Mouse (Mus musculus): ENCODE results near the gene Shisa8. TPM values are rescaled to one million over a fixed set of nuclear protein-coding genes. Genes with fewer than 3 reads are reported as not detected.

The Shisa8 gene
- polyA plus RNA-seq, 1 experiment from 2014 or later, result 1.8 TPM

DNA sequence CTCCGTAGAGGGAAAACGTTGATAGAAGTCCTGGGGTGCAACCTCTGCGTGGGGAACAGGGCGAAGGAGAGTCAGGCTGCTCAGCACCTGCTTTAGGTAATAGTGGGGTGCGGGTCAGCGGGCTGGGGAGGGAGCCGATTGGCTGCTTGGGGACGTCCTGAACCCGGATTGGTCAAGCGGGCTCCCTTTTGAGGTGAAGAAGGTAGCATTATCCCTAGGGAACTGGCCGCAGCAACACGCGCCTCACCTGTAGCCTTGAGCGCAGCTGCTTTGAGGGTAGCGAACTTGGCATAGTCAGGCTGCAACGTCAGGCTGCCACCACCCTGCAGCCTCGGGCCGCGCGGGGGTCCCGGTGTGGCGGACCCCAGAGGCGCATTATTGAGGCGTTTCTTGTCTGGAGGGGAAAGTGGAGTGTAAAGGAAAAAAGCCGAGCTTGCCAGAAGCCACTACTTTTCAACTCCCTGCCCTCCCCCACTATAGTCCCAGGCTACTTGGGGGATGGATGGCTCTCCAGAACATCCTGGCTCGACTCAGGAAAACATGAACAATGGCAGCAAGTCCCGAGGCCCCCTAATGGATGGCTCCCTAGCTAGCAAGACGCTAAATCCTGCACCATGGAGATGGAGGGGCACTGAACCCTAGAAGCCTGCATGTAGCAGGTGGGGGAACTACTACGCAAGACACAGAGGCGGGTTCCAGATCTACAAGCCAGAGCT is 5.0 kb downstream of the Shisa8 start:
- Histone ChIP-seq H3K27ac (no peak overlapping the region), H3K4me1 (replicated peaks) (peaks cover 72% of the 10 kb centered on the region), H3K27me3 (ENCODE audit: insufficient read depth, poor library complexity, severe bottlenecking) (peaks cover 84% of the 10 kb centered on the region), H3K9me3 (no peaks in the 10 kb centered on the region), H3K4me3 (peak overlapping the region; percentile 32), H3K36me3 (peaks cover 42% of the 10 kb centered on the region)
- no peak for DNase-seq (ENCODE audit: low spot score)
- 13% methylated on average over 30 of the region's 30 CpGs for WGBS

DNA sequence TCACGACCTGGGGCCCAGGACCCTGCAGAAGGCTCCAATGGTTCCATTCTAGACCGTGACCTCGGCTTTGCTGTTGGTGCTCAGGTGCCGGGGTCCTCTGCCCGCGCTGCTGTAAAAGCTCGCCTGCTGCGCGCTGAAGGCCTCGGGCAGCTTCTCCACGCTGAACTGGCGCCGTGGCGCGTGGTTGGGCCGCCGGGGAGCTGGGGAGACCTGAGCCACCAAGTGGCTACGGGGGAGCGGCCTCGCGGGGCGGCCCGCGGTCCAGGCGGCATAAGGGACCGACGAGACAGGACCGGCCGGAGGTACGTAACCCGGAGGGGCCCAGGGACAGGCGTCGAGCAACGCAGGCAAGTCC is 5.5 kb downstream of the Shisa8 start:
- Histone ChIP-seq H3K4me1 (replicated peaks) (peaks cover 67% of the 10 kb centered on the region), H3K27ac (no peak overlapping the region), H3K27me3 (ENCODE audit: insufficient read depth, poor library complexity, severe bottlenecking) (peaks cover 78% of the 10 kb centered on the region), H3K4me3 (peak overlapping the region; percentile 32), H3K9me3 (no peaks in the 10 kb centered on the region), H3K36me3 (peaks cover 48% of the 10 kb centered on the region)
- DNase-seq (ENCODE audit: low spot score), result no peak
- 12% methylated on average over 34 of the region's 34 CpGs for WGBS

DNA sequence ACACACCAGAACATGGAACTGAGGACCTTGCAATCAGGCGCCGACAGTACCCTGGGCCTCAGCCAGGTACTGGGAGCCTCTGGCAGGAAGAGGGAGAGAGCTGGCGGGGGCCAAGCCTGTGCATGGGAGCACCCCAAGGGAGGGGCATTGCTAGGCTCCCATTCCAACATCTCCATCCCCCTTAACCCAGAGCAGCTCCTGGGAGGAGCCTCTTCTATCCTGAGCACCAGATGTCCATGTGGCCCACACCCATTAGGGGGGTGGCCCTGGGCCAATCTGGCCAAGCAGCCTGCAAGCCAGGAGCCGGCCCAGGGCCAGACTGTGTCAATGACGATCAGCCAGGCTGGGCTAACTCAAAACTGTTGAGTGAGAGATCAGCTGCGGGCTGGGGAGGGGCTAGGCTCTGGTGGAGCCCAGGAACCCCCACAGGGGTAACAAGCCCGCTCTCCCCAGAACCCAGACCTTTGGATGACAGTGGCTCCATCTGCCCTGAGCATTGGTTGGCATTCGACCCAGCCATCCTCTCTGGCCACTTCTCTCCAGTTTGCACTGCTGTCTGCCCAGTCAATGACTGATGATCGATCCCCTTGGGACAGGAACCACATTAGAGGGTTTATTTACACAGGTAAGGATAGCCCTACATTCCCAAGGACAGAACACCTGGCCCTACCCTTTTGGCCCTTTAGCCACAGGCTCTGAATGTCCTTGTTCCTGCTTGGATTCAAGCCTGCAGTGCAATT is 6.1 kb downstream of the Shisa8 start:
- Histone ChIP-seq H3K27ac (no peak overlapping the region; the same call in 1 of the 2 replicates), H3K9me3 (no peaks in the 10 kb centered on the region), H3K36me3 (peaks cover 53% of the 10 kb centered on the region), H3K4me3 (no peak overlapping the region), H3K27me3 (ENCODE audit: insufficient read depth, poor library complexity, severe bottlenecking) (peaks cover 73% of the 10 kb centered on the region), H3K4me1 (replicated peaks) (peaks cover 61% of the 10 kb centered on the region)
- 60% methylated on average over 9 of the region's 9 CpGs for WGBS
- peak; percentile 39 for DNase-seq (ENCODE audit: low spot score)

- WGBS, result 65% methylated on average over 10 of the region's 10 CpGs
- peak overlapping the region; percentile 71 for H3K27ac ChIP-seq
- H3K4me1 ChIP-seq (replicated peaks), result peaks cover 49% of the 10 kb centered on the region
- no peak for DNase-seq (ENCODE audit: low spot score)
- no peak overlapping the region for H3K4me3 ChIP-seq
- peaks cover 70% of the 10 kb centered on the region for H3K36me3 ChIP-seq
- H3K9me3 ChIP-seq, result no peaks in the 10 kb centered on the region
- peaks cover 56% of the 10 kb centered on the region for H3K27me3 ChIP-seq (ENCODE audit: insufficient read depth, poor library complexity, severe bottlenecking)
These were observed 7.8 kb downstream of the Shisa8 start for GRCm38 (mm10) chr15:82204680-82205371.

DNA sequence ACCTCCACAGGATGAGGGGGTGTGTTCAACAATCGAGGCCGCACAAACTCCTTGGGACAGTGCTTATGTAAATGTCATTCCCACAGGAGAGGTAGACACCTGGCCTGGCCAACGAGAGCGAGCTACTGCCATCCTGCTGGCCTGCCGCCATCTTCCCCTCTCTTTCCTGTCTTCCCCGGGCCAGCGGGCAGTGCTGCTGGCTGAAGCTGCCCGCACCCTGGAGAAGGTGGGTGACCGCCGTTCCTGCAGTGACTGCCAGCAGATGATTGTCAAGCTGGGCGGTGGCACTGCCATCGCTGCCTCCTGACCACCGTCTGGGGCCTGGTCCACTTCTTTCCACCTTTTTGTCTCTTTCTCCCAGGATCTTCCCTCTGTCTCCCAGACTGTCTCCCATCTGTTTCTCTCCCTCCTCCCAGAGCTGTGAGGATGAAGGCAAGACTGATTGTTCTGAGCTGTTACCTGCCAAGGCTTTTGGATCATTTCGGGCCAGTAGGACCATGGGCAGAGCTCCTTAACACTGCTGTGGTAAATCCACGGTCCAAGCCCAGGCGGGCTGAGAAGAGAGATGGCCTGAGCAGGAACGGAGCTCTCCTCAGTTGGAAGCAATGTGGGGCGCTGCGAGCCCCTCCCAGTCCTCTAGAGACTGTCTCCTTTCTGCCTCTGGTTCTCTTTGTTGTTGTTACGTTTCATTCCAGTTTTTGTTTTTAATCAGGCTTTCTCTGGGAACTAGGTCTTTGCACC is 8.8 kb downstream of the Shisa8 start:
- H3K4me1 ChIP-seq (replicated peaks), result peaks cover 49% of the 10 kb centered on the region
- DNase-seq (ENCODE audit: low spot score), result no peak
- peaks cover 81% of the 10 kb centered on the region for H3K36me3 ChIP-seq
- H3K27me3 ChIP-seq (ENCODE audit: insufficient read depth, poor library complexity, severe bottlenecking), result peaks cover 45% of the 10 kb centered on the region
- WGBS, result 76% methylated on average over 20 of the region's 20 CpGs
- H3K9me3 ChIP-seq, result no peaks in the 10 kb centered on the region
- no peak overlapping the region for H3K4me3 ChIP-seq
- peak overlapping the region; percentile 71 for H3K27ac ChIP-seq

GRCm38 (mm10) chr15:82203090-82203489 is 9.5 kb downstream of the Shisa8 start:
- H3K27ac ChIP-seq, result no peak overlapping the region
- H3K27me3 ChIP-seq (ENCODE audit: insufficient read depth, poor library complexity, severe bottlenecking), result peaks cover 38% of the 10 kb centered on the region
- no peaks in the 10 kb centered on the region for H3K9me3 ChIP-seq
- WGBS, result 95% methylated on average over 10 of the region's 10 CpGs
- H3K36me3 ChIP-seq, result peaks cover 88% of the 10 kb centered on the region
- no peak overlapping the region for H3K4me3 ChIP-seq
- peaks cover 49% of the 10 kb centered on the region for H3K4me1 ChIP-seq (replicated peaks)
- no peak for DNase-seq (ENCODE audit: low spot score)

- H3K4me3 ChIP-seq, result no peak overlapping the region
- no peak overlapping the region for H3K27ac ChIP-seq
- DNase-seq (ENCODE audit: low spot score), result no peak
- H3K4me1 ChIP-seq (replicated peaks), result peaks cover 40% of the 10 kb centered on the region
- H3K27me3 ChIP-seq (ENCODE audit: insufficient read depth, poor library complexity, severe bottlenecking), result peaks cover 28% of the 10 kb centered on the region
- H3K9me3 ChIP-seq, result no peaks in the 10 kb centered on the region
- WGBS, result 93% methylated on average over 6 of the region's 6 CpGs
- H3K36me3 ChIP-seq, result peaks cover 98% of the 10 kb centered on the region
These were observed 10.5 kb downstream of the Shisa8 start for GRCm38 (mm10) chr15:82202086-82202485.

- Histone ChIP-seq H3K27me3 (ENCODE audit: insufficient read depth, poor library complexity, severe bottlenecking) (peaks cover 3% of the 10 kb centered on the region), H3K4me1 (replicated peaks) (peaks cover 16% of the 10 kb centered on the region), H3K27ac (no peak overlapping the region), H3K36me3 (peaks cover 100% of the 10 kb centered on the region), H3K4me3 (no peak overlapping the region), H3K9me3 (no peaks in the 10 kb centered on the region)
- no peak for DNase-seq (ENCODE audit: low spot score)
- WGBS, result 92% methylated on average over 12 of the region's 12 CpGs
These were observed 13.1 kb downstream of the Shisa8 start for GRCm38 (mm10) chr15:82199546-82199945.

GRCm38 (mm10) chr15:82198342-82198741 is 14.3 kb downstream of the Shisa8 start:
- Histone ChIP-seq H3K4me3 (no peak overlapping the region), H3K4me1 (replicated peaks) (peaks cover 4% of the 10 kb centered on the region), H3K9me3 (no peaks in the 10 kb centered on the region), H3K36me3 (peaks cover 100% of the 10 kb centered on the region), H3K27ac (no peak overlapping the region), H3K27me3 (ENCODE audit: insufficient read depth, poor library complexity, severe bottlenecking) (no peaks in the 10 kb centered on the region; the same call in 1 of the 2 replicates)
- 91% methylated on average over 7 of the region's 7 CpGs for WGBS
- DNase-seq (ENCODE audit: low spot score), result no peak

GRCm38 (mm10) chr15:82197937-82198336 is 14.7 kb downstream of the Shisa8 start:
- no peak for DNase-seq (ENCODE audit: low spot score)
- Histone ChIP-seq H3K27ac (no peak overlapping the region), H3K4me1 (replicated peaks) (no peaks in the 10 kb centered on the region), H3K4me3 (no peak overlapping the region), H3K27me3 (ENCODE audit: insufficient read depth, poor library complexity, severe bottlenecking) (no peaks in the 10 kb centered on the region), H3K36me3 (peaks cover 100% of the 10 kb centered on the region), H3K9me3 (no peaks in the 10 kb centered on the region)
- 94% methylated on average over 11 of the region's 11 CpGs for WGBS

DNA sequence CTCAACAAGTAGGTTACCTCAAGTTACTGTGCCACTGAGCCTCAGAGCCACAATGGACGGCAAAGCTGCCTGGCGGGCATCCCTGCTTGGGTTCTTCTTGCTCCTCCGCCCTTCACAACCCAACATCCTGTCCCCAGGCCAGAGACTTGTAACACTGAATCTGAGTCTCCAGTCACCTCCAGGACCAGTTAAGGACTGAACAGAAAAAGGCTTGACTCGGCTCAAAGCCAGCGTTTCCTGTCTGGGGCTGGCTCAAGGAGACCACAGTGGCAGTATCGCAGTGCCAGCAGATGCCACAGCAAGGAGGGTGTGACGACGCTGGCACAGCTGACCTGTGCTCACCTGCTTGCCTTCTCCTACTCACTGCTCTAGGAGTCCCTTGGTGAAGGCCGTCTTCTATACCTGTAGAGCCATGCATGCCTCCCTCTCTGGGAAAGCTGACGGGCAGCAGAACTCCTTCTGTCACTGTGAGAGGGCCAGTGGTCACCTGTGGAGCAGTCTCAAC is 15.3 kb downstream of the Shisa8 start:
- Histone ChIP-seq H3K36me3 (peaks cover 100% of the 10 kb centered on the region), H3K27ac (no peak overlapping the region), H3K4me1 (replicated peaks) (no peaks in the 10 kb centered on the region), H3K4me3 (no peak overlapping the region), H3K27me3 (ENCODE audit: insufficient read depth, poor library complexity, severe bottlenecking) (no peaks in the 10 kb centered on the region), H3K9me3 (no peaks in the 10 kb centered on the region)
- 95% methylated on average over 10 of the region's 10 CpGs for WGBS
- no peak for DNase-seq (ENCODE audit: low spot score)

GRCm38 (mm10) chr15:82196300-82196699 is 16.3 kb downstream of the Shisa8 start:
- Histone ChIP-seq H3K4me3 (no peak overlapping the region), H3K36me3 (peaks cover 100% of the 10 kb centered on the region), H3K4me1 (replicated peaks) (no peaks in the 10 kb centered on the region), H3K27ac (no peak overlapping the region), H3K27me3 (ENCODE audit: insufficient read depth, poor library complexity, severe bottlenecking) (no peaks in the 10 kb centered on the region), H3K9me3 (no peaks in the 10 kb centered on the region)
- no peak for DNase-seq (ENCODE audit: low spot score)
- WGBS, result 89% methylated on average over 12 of the region's 12 CpGs
